Mouse (Mus musculus) forebrain, postnatal 0 days (tissue): ENCODE data around the gene 1810065E05Rik. TPM values are rescaled to one million over a fixed set of nuclear protein-coding genes. Genes with fewer than 3 reads are reported as not detected.

ENCODE experiments used
- ATAC-seq: fragments of 200-750 bp; cut with Nextera tagmentation; 2 replicates; pipeline ENCODE4 v1.8.0; 2017; ENCODE audit warnings: mild to moderate bottlenecking, moderate library complexity
- DNase-seq: peaks from one replicate; pipeline ENCODE4 v3.0.0-alpha.2; 2015
- H3K27ac ChIP-seq: fragments of 300-500 bp; sonication (generic); 2 replicates; pipeline ENCODE4 v1.5.1; 2014; ENCODE audit warnings: low read depth, mild to moderate bottlenecking, antibody characterized with exemption, low read length, moderate library complexity, mixed read lengths
- H3K27me3 ChIP-seq: fragments of 300-500 bp; sonication (generic); 2 replicates; pipeline ENCODE4 v1.6.1; 2014; ENCODE audit warnings: mild to moderate bottlenecking, low read length, mixed read lengths; ENCODE audit not compliant: insufficient read depth
- H3K36me3 ChIP-seq: fragments of 300-500 bp; sonication (generic); 2 replicates; pipeline ENCODE4 v1.6.1; 2014; ENCODE audit warnings: mild to moderate bottlenecking, moderate library complexity; ENCODE audit not compliant: insufficient read depth
- H3K4me1 ChIP-seq: fragments of 300-500 bp; sonication (generic); 2 replicates; pipeline ENCODE4 v1.6.1; 2014; ENCODE audit warnings: antibody characterized with exemption; ENCODE audit not compliant: insufficient read depth
- H3K4me2 ChIP-seq: fragments of 300-500 bp; sonication (generic); 2 replicates; pipeline ENCODE4 v1.6.1; 2014; ENCODE audit warnings: low read depth, mild to moderate bottlenecking, moderate library complexity
- H3K4me3 ChIP-seq: fragments of 300-500 bp; sonication (generic); 2 replicates; pipeline ENCODE4 v1.5.1; 2014; ENCODE audit warnings: low read depth, low read length, mixed read lengths
- H3K9ac ChIP-seq: fragments of 300-500 bp; sonication (generic); 2 replicates; pipeline ENCODE4 v1.6.1; 2014; ENCODE audit warnings: mild to moderate bottlenecking
- H3K9me3 ChIP-seq: fragments of 300-500 bp; sonication (generic); 2 replicates; pipeline ENCODE4 v1.6.1; 2016; ENCODE audit warnings: low read length
- CTCF ChIP-seq: sonication (generic); IDR thresholded peaks from 2 replicates; pipeline ENCODE4 v1.5.1; 2016; ENCODE audit warnings: antibody characterized with exemption, control low read depth, low read depth
- WGBS: fragments of 180-500 bp; shearing (Covaris S2); extraction: QIAGEN DNeasy Blood & Tissue Kit; methylation state at CpG from one replicate; pipeline ENCODE4 v1.1.7; 2014; 5-methylcytosine and 5-hydroxymethylcytosine counted together
- polyA plus RNA-seq: library from polyadenylated mRNA; unstranded; fragments of >200 nt; fragmentation: Nextera tagmentation; extraction: Ambion mirVana; gene quantifications from 2 replicates; pipeline ENCODE4 v1.2.1, GENCODE M21; 2015
- total RNA-seq: library from RNA; depleted of rRNA; stranded (reverse); fragments of >200 nt; gene quantifications from 2 replicates; pipeline ENCODE4 v1.2.3, GENCODE M21; 2014; rRNA removed

Gene 1810065E05Rik
- total RNA-seq (not detected in 2 replicates), polyA plus RNA-seq (not detected in 2 replicates)

- no peak within 1 kb of the TSS for H3K4me3 ChIP-seq
- no peak for ATAC-seq
- H3K9ac ChIP-seq, result no peak within 1 kb of the TSS
- no peaks in the 10 kb centered on the region for H3K27me3 ChIP-seq
- no peak within 1 kb of the TSS for H3K27ac ChIP-seq
- no peak within 1 kb of the TSS for H3K4me2 ChIP-seq
- H3K9me3 ChIP-seq, result no peaks in the 10 kb centered on the region
- DNase-seq, result no peak
- TF ChIP-seq CTCF, result no peak
- no peaks in the 10 kb centered on the region for H3K36me3 ChIP-seq
- H3K4me1 ChIP-seq, result no peaks in the 10 kb centered on the region
- 75% methylated on average over 1 of the region's 1 CpGs for WGBS
Measured at GRCm38 (mm10) chr11:58420815-58421214, at the start of gene 1810065E05Rik. Gene 1810065E05Rik (plus strand): TSS chr11:58421111.

- Histone ChIP-seq H3K36me3 (no peaks in the 10 kb centered on the region), H3K27ac (no peak overlapping the region), H3K4me1 (no peaks in the 10 kb centered on the region), H3K9ac (no peak overlapping the region), H3K4me3 (no peak overlapping the region), H3K9me3 (no peaks in the 10 kb centered on the region), H3K4me2 (no peak overlapping the region), H3K27me3 (no peaks in the 10 kb centered on the region)
- no peak for ATAC-seq
- TF ChIP-seq CTCF, result no peak
- WGBS, result 93% methylated on average over 2 of the region's 2 CpGs
- DNase-seq, result no peak
Measured at GRCm38 (mm10) chr11:58377273-58377672, 43.6 kb upstream of the 1810065E05Rik start.

GRCm38 (mm10) chr11:58377686-58378085 lies 43.2 kb upstream of the 1810065E05Rik start:
- Histone ChIP-seq H3K9ac (no peak overlapping the region), H3K4me1 (no peaks in the 10 kb centered on the region), H3K36me3 (no peaks in the 10 kb centered on the region), H3K4me2 (no peak overlapping the region), H3K9me3 (no peaks in the 10 kb centered on the region), H3K27me3 (no peaks in the 10 kb centered on the region), H3K27ac (no peak overlapping the region), H3K4me3 (no peak overlapping the region)
- no peak for ATAC-seq
- DNase-seq, result no peak
- TF ChIP-seq CTCF, result no peak
- 69% methylated on average over 1 of the region's 1 CpGs for WGBS

GRCm38 (mm10) chr11:58378763-58379278 lies 42.1 kb upstream of the 1810065E05Rik start, which contains the start of gene Lypd8:
Gene Lypd8 (plus strand): TSS chr11:58379043.
- TF ChIP-seq CTCF, result no peak
- 87% methylated on average over 3 of the region's 3 CpGs for WGBS
- no peaks in the 10 kb centered on the region for H3K36me3 ChIP-seq
- H3K9ac ChIP-seq, result no peak within 1 kb of the TSS
- H3K4me1 ChIP-seq, result no peaks in the 10 kb centered on the region
- H3K27me3 ChIP-seq, result no peaks in the 10 kb centered on the region
- no peak within 1 kb of the TSS for H3K27ac ChIP-seq
- DNase-seq (no peak), ATAC-seq (no peak)
- no peak within 1 kb of the TSS for H3K4me2 ChIP-seq
- H3K9me3 ChIP-seq, result no peaks in the 10 kb centered on the region
- H3K4me3 ChIP-seq, result no peak within 1 kb of the TSS

GRCm38 (mm10) chr11:58379516-58379915 lies 41.4 kb upstream of the 1810065E05Rik start:
- WGBS, result 77% methylated on average over 1 of the region's 1 CpGs
- no peak overlapping the region for H3K27ac ChIP-seq
- H3K27me3 ChIP-seq, result no peaks in the 10 kb centered on the region
- no peaks in the 10 kb centered on the region for H3K4me1 ChIP-seq
- H3K9me3 ChIP-seq, result no peaks in the 10 kb centered on the region
- H3K9ac ChIP-seq, result no peak overlapping the region
- no peaks in the 10 kb centered on the region for H3K36me3 ChIP-seq
- TF ChIP-seq CTCF, result no peak
- no peak overlapping the region for H3K4me3 ChIP-seq
- no peak for ATAC-seq
- H3K4me2 ChIP-seq, result no peak overlapping the region
- no peak for DNase-seq

GRCm38 (mm10) chr11:58382471-58382870 lies 38.4 kb upstream of the 1810065E05Rik start:
- ATAC-seq (peak; percentile 36; the same call in 1 of the 2 replicates), DNase-seq (peak; percentile 65)
- no peaks in the 10 kb centered on the region for H3K9me3 ChIP-seq
- H3K36me3 ChIP-seq, result no peaks in the 10 kb centered on the region
- WGBS, result 71% methylated on average over 6 of the region's 6 CpGs
- no peaks in the 10 kb centered on the region for H3K4me1 ChIP-seq
- no peak overlapping the region for H3K4me2 ChIP-seq
- no peak overlapping the region for H3K9ac ChIP-seq
- no peak overlapping the region for H3K4me3 ChIP-seq
- TF ChIP-seq CTCF, result no peak
- no peak overlapping the region for H3K27ac ChIP-seq
- no peaks in the 10 kb centered on the region for H3K27me3 ChIP-seq

- 0 out of 2 replicates have a peak, but pooled peaks cover 6% of the 10 kb centered on the region for H3K4me1 ChIP-seq
- H3K36me3 ChIP-seq, result no peaks in the 10 kb centered on the region
- no peaks in the 10 kb centered on the region for H3K27me3 ChIP-seq
- ATAC-seq (peak; percentile 94), DNase-seq (peak; percentile 68)
- H3K27ac ChIP-seq, result no peak overlapping the region
- no peak overlapping the region for H3K4me3 ChIP-seq
- H3K4me2 ChIP-seq, result peak overlapping the region; percentile 24
- 35% methylated on average over 6 of the region's 6 CpGs for WGBS
- TF ChIP-seq CTCF, result no peak
- no peak overlapping the region for H3K9ac ChIP-seq
- H3K9me3 ChIP-seq, result no peaks in the 10 kb centered on the region
Measured at GRCm38 (mm10) chr11:58399985-58400645, 20.8 kb upstream of the 1810065E05Rik start.
